22 mouse cellular contexts compared by ENCODE assay signal in the genomic region with DNA sequence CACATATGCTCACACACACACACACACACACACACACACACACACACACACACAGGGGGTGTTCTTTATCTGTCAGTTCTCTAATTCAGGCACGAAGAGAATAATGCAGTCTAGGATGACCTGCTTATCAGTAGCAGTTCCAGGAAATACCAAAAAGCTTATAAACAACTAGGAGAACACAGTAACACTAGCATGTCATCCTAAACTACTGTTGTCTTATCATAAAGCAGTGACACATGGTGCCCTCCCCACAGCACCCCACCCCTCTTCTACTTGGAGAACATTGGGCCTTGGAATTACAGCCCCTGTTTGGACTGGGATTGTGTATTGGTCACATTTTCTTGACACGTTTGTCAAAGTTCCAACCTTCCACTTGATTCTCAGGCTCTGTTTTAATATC.
DNase-seq lines count a peak whose midpoint lies in the region; ATAC-seq and TF ChIP-seq lines count a peak whose summit lies in the region.
"Had no signal": no experiment of that assay in that cellular context is flagged by ENCODE, and none has a peak within 500 bp of the region (broad histone marks: within the 10 kb centered on the region; RNA-seq: fewer than 3 reads in every experiment).

No protein-coding gene starts in this region.

- no peaks in the 10 kb centered on the region for H3K36me3 ChIP-seq in embryonic facial prominence, embryonic 13.5 days
- no peaks in the 10 kb centered on the region for H3K36me3 ChIP-seq in embryonic facial prominence, embryonic 10.5 days (replicated peaks)
- no peaks in the 10 kb centered on the region for H3K36me3 ChIP-seq in liver, embryonic 14.5 days (replicated peaks; ENCODE audit: control insufficient read depth, insufficient read depth, low read depth)
- H3K36me3 ChIP-seq in liver, postnatal 0 days (replicated peaks; ENCODE audit: insufficient read depth, low read length), result no peaks in the 10 kb centered on the region
- H3K36me3 ChIP-seq: hindbrain, embryonic 10.5 days; hindbrain, embryonic 13.5 days had no signal

- no peak overlapping the region for H3K27ac ChIP-seq in embryonic facial prominence, embryonic 13.5 days
- H3K27ac ChIP-seq in embryonic facial prominence, embryonic 10.5 days (replicated peaks), result no peak overlapping the region
- no peak overlapping the region for H3K27ac ChIP-seq in liver, embryonic 14.5 days
- no peak overlapping the region for H3K27ac ChIP-seq in liver, postnatal 0 days (ENCODE audit: low read depth)
- H3K27ac ChIP-seq: gastrocnemius, adult 2 months; hindbrain, embryonic 10.5 days; hindbrain, embryonic 13.5 days had no signal

- ATAC-seq in embryonic facial prominence, embryonic 13.5 days (ENCODE audit: insufficient number of reproducible peaks, insufficient read depth, low FRiP score, low TSS enrichment, low read depth), result no peak
- peak; percentile 65; the same call in 1 of the 2 replicates for ATAC-seq in liver, embryonic 14.5 days (ENCODE audit: insufficient read depth)
- ATAC-seq in liver, postnatal 0 days, result peak; percentile 66; the same call in 1 of the 2 replicates
- no peak for ATAC-seq in granulocyte monocyte progenitor cell, adult 5-6 weeks (replicated peaks; ENCODE audit: poor library complexity, severe bottlenecking)
- ATAC-seq: activated CD4-positive, CD25-positive, alpha-beta regulatory T cell, adult 4 months; forebrain, embryonic 14.5 days; forebrain, postnatal 0 days; hindbrain, embryonic 16.5 days had no signal

- H3K27me3 ChIP-seq in embryonic facial prominence, embryonic 13.5 days, result no peaks in the 10 kb centered on the region
- no peaks in the 10 kb centered on the region for H3K27me3 ChIP-seq in embryonic facial prominence, embryonic 10.5 days (replicated peaks; ENCODE audit: low read depth, poor library complexity, severe bottlenecking)
- H3K27me3 ChIP-seq in liver, embryonic 14.5 days (ENCODE audit: control insufficient read depth, insufficient read depth, low read length), result no peaks in the 10 kb centered on the region
- H3K27me3 ChIP-seq in liver, postnatal 0 days (ENCODE audit: insufficient read depth, low read length), result no peaks in the 10 kb centered on the region
- H3K27me3 ChIP-seq: hindbrain, embryonic 13.5 days had no signal

- 74% methylated on average over 2 of the region's 2 CpGs for WGBS in embryonic facial prominence, embryonic 13.5 days
- WGBS in embryonic facial prominence, embryonic 10.5 days, result 85% methylated on average over 2 of the region's 2 CpGs
- 27% methylated on average over 2 of the region's 2 CpGs for WGBS in liver, embryonic 14.5 days (ENCODE audit: insufficient replicate concordance)
- WGBS in liver, postnatal 0 days (ENCODE audit: insufficient replicate concordance), result 35% methylated on average over 2 of the region's 2 CpGs

- no peak for DNase-seq in embryonic facial prominence, embryonic 10.5 days (ENCODE audit: low spot score)
- peak; percentile 7 for DNase-seq in c-Kit-positive CD71-positive TER-119-negative erythroid progenitor cells, embryonic 14.5 days (ENCODE audit: low read depth)
- DNase-seq in liver, embryonic 14.5 days (ENCODE audit: low read depth in 3 of 3, low spot score in 3 of 3), result no peak
- DNase-seq in liver, postnatal 0 days, result no peak
- no peak for DNase-seq in natural killer cell, adult 2 months (ENCODE audit: low spot score in 2 of 2)
- DNase-seq: adrenal gland, adult 8-10 months; adrenal gland, postnatal 25 days; cerebellum, adult 11 months; cerebellum, adult 2 months; cerebellum, adult 9-11 months; cerebellum, postnatal 25 days; forebrain, postnatal 0 days; gastrocnemius, adult 2 months; gastrocnemius, postnatal 14 days had no signal

- H3K9me3 ChIP-seq in embryonic facial prominence, embryonic 13.5 days, result no peaks in the 10 kb centered on the region
- no peaks in the 10 kb centered on the region for H3K9me3 ChIP-seq in embryonic facial prominence, embryonic 10.5 days
- H3K9me3 ChIP-seq in liver, embryonic 14.5 days (ENCODE audit: control insufficient read depth, low read length), result no peaks in the 10 kb centered on the region
- no peaks in the 10 kb centered on the region for H3K9me3 ChIP-seq in liver, postnatal 0 days (ENCODE audit: low read length)
- H3K9me3 ChIP-seq: hindbrain, embryonic 10.5 days; hindbrain, embryonic 13.5 days had no signal

- peaks cover 5% of the 10 kb centered on the region for H3K4me1 ChIP-seq in embryonic facial prominence, embryonic 13.5 days
- H3K4me1 ChIP-seq in embryonic facial prominence, embryonic 10.5 days, result peaks cover 12% of the 10 kb centered on the region
- no peaks in the 10 kb centered on the region for H3K4me1 ChIP-seq in liver, embryonic 14.5 days (replicated peaks; ENCODE audit: control insufficient read depth in 2 of 2, insufficient read depth in 2 of 2, low read length in 1 of 2)
- no peaks in the 10 kb centered on the region for H3K4me1 ChIP-seq in liver, postnatal 0 days (ENCODE audit: insufficient read depth)
- H3K4me1 ChIP-seq: hindbrain, embryonic 13.5 days had no signal

- H3K9ac ChIP-seq in embryonic facial prominence, embryonic 13.5 days, result no peak overlapping the region
- H3K9ac ChIP-seq in liver, embryonic 14.5 days (replicated peaks), result no peak overlapping the region
- H3K9ac ChIP-seq in liver, postnatal 0 days (replicated peaks), result no peak overlapping the region
- H3K9ac ChIP-seq: forebrain, postnatal 0 days; hindbrain, embryonic 13.5 days had no signal

- TF ChIP-seq EP300 in liver, embryonic 14.5 days (IDR thresholded peaks at IDR 0.05; ENCODE audit: low read depth), result no peak
- TF ChIP-seq EP300 in liver, postnatal 0 days (IDR thresholded peaks at IDR 0.05; ENCODE audit: low read depth), result no peak

- H3K4me2 ChIP-seq in embryonic facial prominence, embryonic 13.5 days, result peak overlapping the region; percentile 9; the same call in 1 of the 2 replicates
- no peak overlapping the region for H3K4me2 ChIP-seq in liver, embryonic 14.5 days (ENCODE audit: low read depth)
- H3K4me2 ChIP-seq in liver, postnatal 0 days (ENCODE audit: low read depth, low read length), result no peak overlapping the region
- H3K4me2 ChIP-seq: heart, embryonic 11.5 days; hindbrain, embryonic 13.5 days had no signal

- TF ChIP-seq CTCF in liver, embryonic 14.5 days (IDR thresholded peaks at IDR 0.05; ENCODE audit: low read depth), result no peak
- TF ChIP-seq CTCF in liver, postnatal 0 days (IDR thresholded peaks at IDR 0.05; ENCODE audit: low read depth), result no peak

- no peak overlapping the region for H3K4me3 ChIP-seq in embryonic facial prominence, embryonic 13.5 days
- no peak overlapping the region for H3K4me3 ChIP-seq in embryonic facial prominence, embryonic 10.5 days
- no peak overlapping the region for H3K4me3 ChIP-seq in liver, embryonic 14.5 days (ENCODE audit: insufficient read depth in 1 of 2, low read depth in 2 of 2, low read length in 2 of 2)
- H3K4me3 ChIP-seq in liver, postnatal 0 days (ENCODE audit: low read depth, low read length), result no peak overlapping the region
- H3K4me3 ChIP-seq: gastrocnemius, adult 2 months; hindbrain, embryonic 10.5 days; hindbrain, embryonic 13.5 days had no signal

Comparison
In these comparisons a context has a peak if more than half of its experiments do, and no peak if none do; other contexts are left out.
1. ATAC-seq: peak in liver, embryonic 14.5 days (single experiment) and liver, postnatal 0 days (single experiment); none in embryonic facial prominence, embryonic 13.5 days (single experiment) and granulocyte monocyte progenitor cell, adult 5-6 weeks (single experiment).